Mouse (Mus musculus) liver, embryonic 16.5 days (tissue): ENCODE measurements around the gene Ypel1. TPM values are rescaled to one million over a fixed set of nuclear protein-coding genes. Genes with fewer than 3 reads are reported as not detected.

Experiments
- ATAC-seq: fragments of 200-750 bp; cut with Nextera tagmentation; 2 replicates; pipeline ENCODE4 v1.8.0; 2017; ENCODE audit warnings: low read depth, mild to moderate bottlenecking, moderate number of reproducible peaks, moderate library complexity
- H3K27ac ChIP-seq: fragments of 300-500 bp; sonication (generic); 2 replicates; pipeline ENCODE4 v1.5.1; 2014; ENCODE audit warnings: mild to moderate bottlenecking, low read length
- H3K27me3 ChIP-seq: fragments of 300-500 bp; sonication (generic); 2 replicates; pipeline ENCODE4 v1.6.1; 2014; ENCODE audit warnings: low read depth, low read length, mixed read lengths; ENCODE audit not compliant: control insufficient read depth, insufficient read depth
- H3K36me3 ChIP-seq: fragments of 300-500 bp; sonication (generic); 2 replicates; pipeline ENCODE4 v1.6.1; 2014; ENCODE audit warnings: mild to moderate bottlenecking; ENCODE audit not compliant: control insufficient read depth, insufficient read depth
- H3K4me1 ChIP-seq: fragments of 300-500 bp; sonication (generic); 2 replicates; pipeline ENCODE4 v1.6.1; 2014; ENCODE audit warnings: low read depth, low read length, mixed read lengths; ENCODE audit not compliant: control insufficient read depth
- H3K4me2 ChIP-seq: fragments of 300-500 bp; sonication (generic); 2 replicates; pipeline ENCODE4 v1.6.1; 2014; ENCODE audit warnings: low read depth, low read length, mixed read lengths
- H3K4me3 ChIP-seq: fragments of 300-500 bp; sonication (generic); 2 replicates; pipeline ENCODE4 v1.5.1; 2014; ENCODE audit warnings: low read depth, mild to moderate bottlenecking, low read length
- H3K9ac ChIP-seq: fragments of 300-500 bp; sonication (generic); 2 replicates; pipeline ENCODE4 v1.6.1; 2014; ENCODE audit warnings: low read depth, low read length
- H3K9me3 ChIP-seq: fragments of 300-500 bp; sonication (generic); replicated peaks from 2 replicates; pipeline ENCODE4 v1.6.1; 2016; ENCODE audit warnings: low read length; ENCODE audit not compliant: control insufficient read depth
- WGBS: fragments of 180-500 bp; shearing (Covaris S2); extraction: QIAGEN DNeasy Blood & Tissue Kit; methylation state at CpG from one replicate; pipeline ENCODE4 v1.1.7; 2014; ENCODE audit not compliant: insufficient replicate concordance; 5-methylcytosine and 5-hydroxymethylcytosine counted together
- polyA plus RNA-seq: library from polyadenylated mRNA; unstranded; fragments of >200 nt; fragmentation: Nextera tagmentation; extraction: Ambion mirVana; gene quantifications from 2 replicates; pipeline ENCODE4 v1.2.1, GENCODE M21; 2015

Gene Ypel1
- polyA plus RNA-seq, 1 experiment from 2014 or later = 0.93 TPM

- no peak for ATAC-seq
- Histone ChIP-seq H3K27me3 (no peaks in the 10 kb centered on the region), H3K4me2 (no peak overlapping the region), H3K4me1 (no peaks in the 10 kb centered on the region), H3K36me3 (no peaks in the 10 kb centered on the region), H3K9me3 (no peaks in the 10 kb centered on the region), H3K4me3 (no peak overlapping the region), H3K9ac (no peak overlapping the region), H3K27ac (no peak overlapping the region)
- WGBS = 79% methylated on average over 7 of the region's 7 CpGs
Observed at GRCm38 (mm10) chr16:17078101-17078500, 8.6 kb downstream of the Ypel1 start.

- Histone ChIP-seq H3K4me1 (no peaks in the 10 kb centered on the region), H3K9me3 (no peaks in the 10 kb centered on the region), H3K27ac (no peak overlapping the region), H3K4me2 (no peak overlapping the region), H3K27me3 (no peaks in the 10 kb centered on the region), H3K36me3 (peaks cover 3% of the 10 kb centered on the region), H3K4me3 (no peak overlapping the region), H3K9ac (no peak overlapping the region)
- WGBS = 72% methylated on average over 6 of the region's 6 CpGs
- no peak for ATAC-seq
Observed at GRCm38 (mm10) chr16:17082121-17082792, 12.8 kb downstream of the Ypel1 start.

GRCm38 (mm10) chr16:17085636-17086035 lies 16.1 kb downstream of the Ypel1 start:
- no peaks in the 10 kb centered on the region for H3K27me3 ChIP-seq
- H3K36me3 ChIP-seq = peaks cover 20% of the 10 kb centered on the region
- H3K9me3 ChIP-seq = no peaks in the 10 kb centered on the region
- H3K9ac ChIP-seq = no peak overlapping the region
- H3K4me2 ChIP-seq = no peak overlapping the region
- no peak overlapping the region for H3K27ac ChIP-seq
- WGBS = 77% methylated on average over 4 of the region's 4 CpGs
- no peak overlapping the region for H3K4me3 ChIP-seq
- no peak for ATAC-seq
- no peaks in the 10 kb centered on the region for H3K4me1 ChIP-seq

DNA sequence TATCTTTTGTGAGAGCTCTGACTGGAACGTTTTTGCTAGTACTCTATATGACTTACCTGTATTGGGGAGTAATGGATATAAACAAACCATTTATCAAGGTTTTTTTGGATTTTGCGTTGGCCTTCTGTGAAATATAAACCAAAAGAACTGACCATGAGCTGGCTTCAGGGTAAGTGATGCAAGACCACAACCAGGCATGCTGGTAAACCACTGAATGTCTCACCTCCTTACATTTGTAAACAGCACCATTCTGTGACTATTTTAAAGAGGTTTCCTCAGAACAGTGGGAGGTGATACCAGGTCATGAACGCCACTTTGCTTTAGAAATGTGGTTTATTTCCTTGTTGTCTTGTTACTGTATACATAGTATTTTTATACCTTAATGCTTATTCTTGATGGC lies 16.7 kb downstream of the Ypel1 start:
- Histone ChIP-seq H3K27ac (no peak overlapping the region), H3K36me3 (peaks cover 26% of the 10 kb centered on the region), H3K9me3 (no peaks in the 10 kb centered on the region), H3K4me3 (no peak overlapping the region), H3K27me3 (no peaks in the 10 kb centered on the region), H3K4me1 (no peaks in the 10 kb centered on the region), H3K9ac (no peak overlapping the region), H3K4me2 (no peak overlapping the region)
- 76% methylated on average over 3 of the region's 3 CpGs for WGBS
- no peak for ATAC-seq

DNA sequence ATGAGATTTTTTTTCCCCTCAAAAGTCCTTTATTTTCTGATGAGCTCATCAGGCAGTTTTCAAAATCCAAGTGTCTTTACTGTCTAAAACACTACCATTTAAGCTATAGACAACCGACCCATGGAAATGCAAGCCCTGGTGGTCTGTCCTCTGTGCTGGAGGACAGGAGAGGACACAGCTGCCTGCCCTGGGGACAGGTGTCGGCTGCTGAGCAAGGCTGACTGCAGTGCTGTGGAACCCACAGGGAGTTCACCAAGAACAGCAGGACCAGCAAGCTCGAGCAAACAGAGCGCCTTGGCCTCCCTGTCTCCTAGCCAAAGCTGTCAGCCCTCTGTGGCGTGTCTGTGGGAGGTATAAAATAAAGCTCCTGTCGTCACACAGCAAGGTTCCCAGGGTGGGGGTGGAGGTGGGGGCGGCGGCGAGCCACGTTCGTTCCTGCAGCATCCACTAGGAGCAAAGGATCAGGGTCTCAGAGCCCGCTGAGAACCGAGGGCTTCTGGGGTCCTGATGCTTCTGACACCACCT lies 17.2 kb downstream of the Ypel1 start:
- no peak for ATAC-seq
- Histone ChIP-seq H3K4me3 (no peak overlapping the region), H3K4me1 (no peaks in the 10 kb centered on the region), H3K4me2 (no peak overlapping the region), H3K9ac (no peak overlapping the region), H3K27ac (no peak overlapping the region), H3K9me3 (no peaks in the 10 kb centered on the region), H3K36me3 (peaks cover 27% of the 10 kb centered on the region), H3K27me3 (no peaks in the 10 kb centered on the region)
- WGBS = 85% methylated on average over 13 of the region's 13 CpGs

- Histone ChIP-seq H3K27ac (no peak overlapping the region), H3K4me2 (no peak overlapping the region), H3K4me3 (no peak overlapping the region), H3K27me3 (no peaks in the 10 kb centered on the region), H3K4me1 (no peaks in the 10 kb centered on the region), H3K9me3 (no peaks in the 10 kb centered on the region), H3K9ac (no peak overlapping the region), H3K36me3 (peaks cover 30% of the 10 kb centered on the region)
- WGBS = 66% methylated on average over 3 of the region's 3 CpGs
- ATAC-seq = no peak
Observed at GRCm38 (mm10) chr16:17088346-17088745, 18.9 kb downstream of the Ypel1 start.

- H3K4me2 ChIP-seq = no peak overlapping the region
- no peaks in the 10 kb centered on the region for H3K9me3 ChIP-seq
- WGBS = 77% methylated on average over 3 of the region's 3 CpGs
- H3K27me3 ChIP-seq = no peaks in the 10 kb centered on the region
- H3K36me3 ChIP-seq = peaks cover 41% of the 10 kb centered on the region
- no peak overlapping the region for H3K27ac ChIP-seq
- no peaks in the 10 kb centered on the region; the same call in 1 of the 2 replicates for H3K4me1 ChIP-seq
- no peak overlapping the region for H3K4me3 ChIP-seq
- no peak for ATAC-seq
- no peak overlapping the region for H3K9ac ChIP-seq
Observed at GRCm38 (mm10) chr16:17096938-17097337, 27.4 kb downstream of the Ypel1 start.

- no peak for ATAC-seq
- no peak overlapping the region for H3K4me3 ChIP-seq
- H3K4me2 ChIP-seq = no peak overlapping the region
- no peak overlapping the region for H3K27ac ChIP-seq
- 78% methylated on average over 7 of the region's 7 CpGs for whole genome bisulfite sequencing
- H3K36me3 ChIP-seq = peaks cover 30% of the 10 kb centered on the region
- no peaks in the 10 kb centered on the region for H3K27me3 ChIP-seq
- no peaks in the 10 kb centered on the region for H3K9me3 ChIP-seq
- no peaks in the 10 kb centered on the region for H3K4me1 ChIP-seq
- no peak overlapping the region for H3K9ac ChIP-seq
Observed at GRCm38 (mm10) chr16:17102630-17103220, 33.2 kb downstream of the Ypel1 start.

DNA sequence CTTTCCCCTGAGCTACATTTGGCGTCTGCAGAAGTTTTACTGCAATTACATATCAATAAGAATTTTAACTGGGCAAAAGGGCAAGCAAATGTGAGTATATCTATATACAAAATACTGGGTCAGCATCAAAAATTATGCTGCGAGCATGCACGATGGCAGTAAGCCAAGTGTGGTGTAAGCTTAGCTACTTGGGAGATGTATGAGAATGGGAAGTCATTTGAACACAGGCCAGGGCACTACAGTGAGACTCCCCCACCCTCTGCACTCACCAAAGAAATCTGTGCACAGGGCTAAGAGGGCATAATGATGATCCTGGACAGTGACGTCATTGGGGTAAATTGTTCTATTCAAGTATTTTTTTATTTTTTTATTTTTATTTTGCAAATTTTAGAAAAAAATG lies 35.1 kb downstream of the Ypel1 start:
- WGBS = 75% methylated on average over 4 of the region's 4 CpGs
- Histone ChIP-seq H3K4me3 (no peak overlapping the region), H3K4me1 (no peaks in the 10 kb centered on the region; the same call in 1 of the 2 replicates), H3K9me3 (no peaks in the 10 kb centered on the region), H3K36me3 (peaks cover 30% of the 10 kb centered on the region), H3K27me3 (no peaks in the 10 kb centered on the region), H3K9ac (no peak overlapping the region), H3K27ac (no peak overlapping the region), H3K4me2 (no peak overlapping the region)
- no peak for ATAC-seq
